Mouse (Mus musculus) spleen, adult 2 months (tissue): ENCODE results near the gene Vangl1.

Experiments
- CTCF ChIP-seq: fragments of 200-500 bp; IDR thresholded peaks from 2 replicates; pipeline ENCODE4 v1.5.1; 2011; ENCODE audit warnings: mild to moderate bottlenecking, inconsistent platforms; ENCODE audit not compliant: insufficient read depth, insufficient read length, insufficient replicate concordance; ENCODE audit errors: extremely low read depth
- POLR2A ChIP-seq: fragments of 200-500 bp; IDR thresholded peaks from 2 replicates; pipeline ENCODE4 v1.6.1; 2011; ENCODE audit warnings: low read depth, low read length, inconsistent platforms

DNA sequence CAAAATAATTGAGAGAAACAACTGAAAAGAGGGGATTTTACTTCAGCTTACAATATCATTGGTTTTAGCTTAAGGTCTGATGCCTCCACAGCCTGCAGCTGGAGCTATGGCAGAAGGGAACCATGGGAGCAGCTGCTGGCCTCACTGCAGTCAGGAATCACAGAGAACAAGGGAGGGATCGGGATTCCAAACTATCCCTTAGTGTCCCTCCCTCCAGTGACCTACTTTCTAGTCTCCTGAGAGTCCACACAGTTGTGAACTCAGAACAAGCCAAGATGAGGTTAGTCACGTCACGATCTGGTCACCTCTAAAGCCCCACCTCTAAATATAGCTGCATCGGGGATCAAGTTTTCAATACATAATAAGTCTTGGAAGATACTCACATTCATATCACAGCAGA, 57.3 kb downstream of the Vangl1 start:
- no peak for TF ChIP-seq POLR2A
- no peak for TF ChIP-seq CTCF
